Mouse (Mus musculus) cerebellum, postnatal 10 days (tissue): ENCODE measurements around the gene Pou2af1.
A peak's percentile ranks its signal among the peaks of the same experiment; 100 is the strongest.

Source experiments
- DNase-seq, 2 experiments: peaks; one replicate each; pipeline ENCODE4 v3.0.0; 2021; ENCODE audit warnings: mixed read lengths in 2 of 2

The Pou2af1 gene

GRCm38 (mm10) chr9:51213023-51213728, at the start of gene Pou2af1:
Gene Pou2af1, plus strand, starts transcription at chr9:51213708.
- DNase-seq = no peak

DNA sequence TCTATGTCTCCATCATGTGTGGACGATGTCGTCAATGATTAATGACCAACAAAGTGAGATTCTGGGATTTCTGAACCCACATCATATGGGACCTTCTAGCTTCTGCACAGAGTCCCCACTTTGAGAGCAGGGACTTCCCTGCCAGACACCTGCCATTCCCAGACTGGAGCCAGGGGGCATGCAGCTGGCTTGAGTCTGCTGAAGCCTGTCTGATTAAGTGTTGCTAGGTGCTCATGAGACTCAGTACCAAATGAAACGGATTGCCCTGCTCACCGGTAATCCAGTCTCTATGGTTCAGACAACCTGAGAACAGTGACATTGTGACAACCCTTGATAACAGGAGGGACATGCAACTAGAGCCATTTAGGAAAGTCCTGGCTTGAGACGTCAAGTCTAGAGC, 49.5 kb upstream of the Pou2af1 start:
- peak in 1 of 2 experiments; percentile 55 for DNase-seq

GRCm38 (mm10) chr9:51165312-51166180, 48.0 kb upstream of the Pou2af1 start, which contains the start of gene Gm32742:
Gene Gm32742, minus strand, starts transcription at chr9:51165517.
- DNase-seq = peak; percentile 70 to 80

- peak; percentile 60 to 61 for DNase-seq
Measured at GRCm38 (mm10) chr9:51167954-51168353, 45.6 kb upstream of the Pou2af1 start.

GRCm38 (mm10) chr9:51168698-51169097, 44.8 kb upstream of the Pou2af1 start:
- no peak for DNase-seq

DNA sequence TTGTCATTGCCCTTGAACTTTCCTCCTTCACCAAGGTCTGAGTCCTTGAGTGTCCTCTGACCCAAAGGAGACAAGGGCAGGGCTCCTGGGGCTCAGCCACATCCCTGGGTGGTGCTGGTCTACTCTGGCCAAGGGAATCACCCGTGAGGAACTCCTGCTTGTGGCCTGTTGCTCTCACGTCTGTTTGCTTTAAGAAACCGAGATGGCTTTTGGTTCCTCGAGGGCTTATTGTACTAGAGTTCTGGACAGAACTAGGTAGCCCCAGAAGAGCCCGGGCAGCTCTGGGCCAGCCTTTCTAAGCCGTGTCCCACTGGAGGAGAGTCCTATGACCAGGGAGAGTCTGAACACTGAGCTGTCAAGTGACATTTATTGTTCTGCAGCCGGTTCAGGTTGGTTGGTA, 44.4 kb upstream of the Pou2af1 start:
- DNase-seq = no peak

DNA sequence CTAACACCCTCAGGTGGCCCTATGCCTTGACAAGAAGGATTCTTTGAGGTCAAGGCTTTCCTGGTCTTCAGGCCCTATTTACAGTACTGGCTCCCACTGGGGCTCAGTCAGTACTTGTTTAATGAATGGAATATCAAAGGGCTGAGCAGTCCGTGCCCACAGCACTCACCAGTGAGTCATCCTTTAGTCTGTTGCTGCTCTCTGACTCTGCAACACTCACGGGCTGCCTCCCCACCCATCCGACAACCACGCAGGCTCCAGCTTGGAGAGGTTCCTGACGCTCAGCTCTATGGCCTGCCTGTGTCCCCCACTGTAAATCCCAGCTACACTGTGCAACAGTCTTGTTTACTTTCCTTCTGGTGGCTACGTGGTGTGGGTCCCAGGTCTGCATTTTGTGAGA, 43.2 kb upstream of the Pou2af1 start:
- DNase-seq = no peak

GRCm38 (mm10) chr9:51174890-51175464, 38.5 kb upstream of the Pou2af1 start:
- no peak for DNase-seq

DNA sequence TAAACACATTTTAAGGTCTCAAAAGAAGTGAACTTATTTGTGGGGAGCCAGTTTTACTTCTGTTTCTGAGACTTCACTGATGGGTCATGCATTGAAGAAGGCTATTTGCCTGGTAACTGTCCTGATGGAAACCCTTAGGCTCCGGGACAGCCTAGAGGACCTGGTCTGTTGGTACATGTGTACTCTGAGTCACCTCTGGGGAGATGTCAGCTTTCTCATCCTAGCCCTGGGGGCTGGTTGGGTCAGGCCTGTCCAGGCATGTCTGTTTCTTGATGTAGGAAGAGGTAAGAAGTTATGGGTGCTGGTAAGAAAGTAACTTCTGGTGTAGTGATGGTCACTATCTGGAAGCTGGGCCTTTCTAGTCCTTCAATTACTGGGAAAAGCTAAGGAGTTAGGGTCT, 37.8 kb upstream of the Pou2af1 start:
- DNase-seq = no peak

DNA sequence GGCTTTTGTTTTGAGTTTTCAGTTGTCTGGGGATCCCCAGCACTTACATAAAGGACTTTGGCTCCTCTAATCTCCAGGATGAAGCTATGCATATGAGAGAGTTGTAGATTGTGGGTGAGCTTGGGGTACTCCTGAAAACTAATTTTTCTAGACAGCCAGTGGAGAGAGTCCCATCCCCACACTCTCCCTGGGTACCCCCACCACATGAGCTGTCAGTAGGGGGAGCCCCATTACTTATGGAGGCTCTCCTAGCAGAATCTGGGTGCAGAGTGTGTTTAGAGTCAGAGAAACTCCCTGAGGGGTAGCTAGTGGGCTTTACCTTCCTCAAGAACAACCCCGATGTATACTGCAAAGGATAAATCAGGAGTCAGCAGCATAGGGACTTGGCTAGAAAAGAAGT, 35.2 kb upstream of the Pou2af1 start:
- DNase-seq = peak in 1 of 2 experiments; percentile 49

DNA sequence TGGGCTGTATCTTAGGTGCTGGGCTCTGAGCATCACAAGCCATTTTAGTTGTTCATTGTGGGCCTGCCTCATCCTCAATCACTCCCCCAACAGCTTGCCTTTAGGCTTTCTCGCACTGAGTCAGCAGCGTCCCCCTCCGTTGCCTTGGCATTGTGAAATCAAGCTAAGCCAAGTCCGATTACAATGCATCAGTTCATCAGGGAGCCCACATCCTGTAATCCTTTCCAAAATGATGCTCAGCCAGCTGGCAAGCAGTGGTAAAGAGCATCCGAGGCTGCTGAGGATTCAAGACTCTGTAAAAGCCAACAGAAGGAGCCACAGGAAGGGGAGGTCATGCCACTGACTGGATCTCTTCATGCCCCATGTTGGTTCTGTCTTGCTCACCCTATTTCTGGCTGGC, 32.9 kb upstream of the Pou2af1 start:
- DNase-seq = peak; percentile 97

DNA sequence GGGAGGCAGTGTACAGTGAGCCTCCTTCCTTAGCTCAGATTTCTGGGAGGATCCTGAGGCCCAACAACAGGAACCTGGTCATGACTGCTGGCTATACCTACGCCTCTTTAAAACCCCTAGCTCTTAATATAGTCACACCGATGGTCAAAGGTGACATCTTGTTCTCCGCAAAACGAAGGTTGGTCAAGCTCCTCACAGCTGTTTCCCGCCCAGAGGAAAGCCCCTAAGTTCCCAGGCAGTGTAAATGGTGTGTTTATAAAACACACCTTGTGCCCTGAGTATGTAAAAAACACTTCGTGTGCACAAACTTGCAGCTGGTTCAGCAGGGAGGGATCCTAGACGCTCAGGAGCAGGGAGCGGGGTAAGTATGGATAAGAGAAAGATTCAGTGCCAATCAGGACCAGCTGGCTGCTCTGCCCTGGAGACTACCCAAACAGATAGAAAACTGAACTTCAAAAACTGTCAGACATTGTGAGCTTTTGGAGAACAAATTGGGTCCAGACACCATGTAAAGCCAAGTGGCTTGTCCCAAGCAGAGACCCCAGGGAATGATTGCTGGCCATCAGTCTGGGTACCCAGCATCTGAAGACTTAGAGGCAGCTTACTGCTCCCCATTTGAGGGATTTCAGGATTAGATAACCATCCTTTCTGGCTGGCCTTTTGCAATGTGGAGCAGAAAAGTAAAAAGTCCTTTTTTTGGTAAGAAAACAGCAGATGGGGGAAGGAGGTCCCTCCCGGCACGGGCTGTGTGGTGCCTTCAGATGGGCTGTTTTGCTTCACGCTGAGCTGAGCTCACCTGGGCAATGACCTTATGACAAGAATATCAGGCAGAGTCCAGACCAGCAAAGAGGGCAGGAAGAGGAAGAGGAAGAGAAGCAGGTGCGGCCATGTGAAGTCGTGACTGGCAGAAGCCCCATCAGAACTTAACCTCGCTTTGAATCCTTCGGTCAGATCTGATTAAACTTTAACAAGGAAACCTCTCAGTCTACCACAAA, 30.5 kb upstream of the Pou2af1 start:
- DNase-seq = peak; percentile 53 to 68

GRCm38 (mm10) chr9:51185386-51185785, 28.1 kb upstream of the Pou2af1 start:
- no peak for DNase-seq

GRCm38 (mm10) chr9:51185871-51186270, 27.6 kb upstream of the Pou2af1 start:
- peak in 1 of 2 experiments; percentile 50 for DNase-seq

GRCm38 (mm10) chr9:51190655-51191054, 22.9 kb upstream of the Pou2af1 start:
- DNase-seq = no peak

DNA sequence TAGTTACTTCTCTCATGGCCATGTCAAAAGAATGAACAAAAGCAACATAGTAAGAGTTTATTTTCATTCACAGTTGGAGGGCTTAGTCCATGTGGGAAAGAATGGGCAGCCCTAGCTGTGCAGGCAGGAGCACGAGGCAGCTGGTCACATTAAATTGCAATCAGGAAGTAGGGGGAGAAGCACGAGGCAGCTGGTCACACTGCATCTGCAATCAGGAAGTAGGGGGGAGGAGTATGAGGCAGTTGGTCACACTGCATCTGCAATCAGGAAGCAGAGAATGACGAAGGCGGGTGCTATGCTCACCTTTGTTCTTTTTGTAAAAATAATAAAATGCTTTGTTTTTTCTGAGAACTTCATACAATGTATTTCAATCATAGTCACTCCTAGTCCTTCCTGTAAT, 18.7 kb upstream of the Pou2af1 start:
- DNase-seq = no peak

DNA sequence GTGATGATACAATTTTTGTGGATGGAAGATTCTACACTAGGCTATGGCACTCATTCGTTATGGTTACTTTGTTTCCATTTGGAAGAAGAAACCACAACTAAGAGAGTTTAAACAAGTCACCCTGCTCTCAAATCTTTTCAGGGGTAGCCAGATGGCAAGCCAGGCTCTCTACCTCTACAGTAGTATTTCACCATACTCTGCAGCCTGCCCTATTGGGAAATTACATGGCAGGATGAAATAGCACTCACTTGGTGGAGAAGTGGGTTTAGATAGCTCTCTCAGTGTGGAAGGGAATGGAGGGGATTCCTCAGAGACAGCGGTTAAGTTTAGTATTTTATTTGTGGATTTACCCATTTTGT, 4.6 kb upstream of the Pou2af1 start:
- DNase-seq = peak; percentile 41 to 62

DNA sequence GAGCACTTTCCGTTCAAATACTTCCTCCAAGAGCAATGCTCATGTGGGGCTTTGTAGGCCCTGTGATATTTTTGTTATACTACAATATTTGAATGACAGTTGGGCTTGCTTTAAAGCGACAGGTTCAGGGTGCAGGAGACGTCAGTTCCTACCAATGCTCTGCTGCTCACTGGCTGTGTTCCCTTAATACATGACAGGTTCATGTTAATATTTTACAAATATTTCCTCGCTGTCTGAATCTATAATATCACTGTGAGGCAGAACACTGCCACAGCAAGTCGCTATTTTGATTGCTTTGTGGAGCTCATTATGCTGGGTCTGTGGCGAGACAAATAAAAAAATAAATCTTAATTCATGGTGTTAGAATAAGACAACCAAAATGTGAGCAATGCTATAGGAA, 2.3 kb upstream of the Pou2af1 start:
- DNase-seq = no peak

DNA sequence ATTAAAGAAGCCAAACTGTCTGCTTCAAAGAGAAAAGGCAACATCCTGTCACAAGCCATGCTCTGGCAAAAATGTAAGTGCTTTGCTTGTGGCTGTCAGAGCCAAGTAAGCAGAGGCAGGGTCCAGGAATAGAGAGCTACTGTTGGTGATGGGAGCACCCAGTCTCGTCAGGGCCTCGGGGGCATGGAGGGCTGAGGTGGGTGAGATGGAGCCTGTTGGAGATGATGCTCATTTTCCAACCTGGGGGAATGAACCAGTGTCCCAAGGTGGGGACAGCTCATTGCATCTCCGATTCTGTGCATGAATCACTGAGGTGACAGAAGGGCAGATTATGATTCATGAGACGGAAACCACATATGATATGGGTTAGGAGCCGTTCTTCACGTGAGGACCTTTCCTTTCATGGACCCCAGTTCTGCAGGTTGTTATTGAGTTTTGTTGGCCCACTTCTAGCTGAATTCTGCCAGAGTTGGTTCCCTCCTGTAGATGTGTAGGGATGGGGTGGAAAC, 275 bp downstream of the Pou2af1 start:
- DNase-seq = no peak

DNA sequence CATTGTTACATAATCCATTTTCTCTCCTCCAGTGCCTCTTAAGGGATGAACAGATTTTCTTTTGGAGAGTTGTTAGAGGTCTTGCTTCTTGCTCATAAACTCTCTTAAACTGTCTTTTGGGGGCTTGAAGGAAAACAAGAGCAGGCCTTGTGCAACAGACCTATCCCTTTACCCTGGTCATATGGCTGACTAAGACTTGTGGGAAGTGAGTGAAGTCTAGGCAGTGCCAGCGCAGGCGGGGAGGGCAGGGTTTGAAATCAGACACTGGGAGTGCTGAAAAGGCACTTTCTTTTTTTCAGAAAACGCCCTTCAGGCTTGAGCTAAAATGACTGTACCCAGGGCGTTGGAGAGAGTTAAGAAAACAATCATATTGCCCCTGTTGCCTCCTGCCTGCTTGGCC, 1.8 kb downstream of the Pou2af1 start:
- DNase-seq = no peak

GRCm38 (mm10) chr9:51215949-51216348, 2.4 kb downstream of the Pou2af1 start:
- DNase-seq = no peak

DNA sequence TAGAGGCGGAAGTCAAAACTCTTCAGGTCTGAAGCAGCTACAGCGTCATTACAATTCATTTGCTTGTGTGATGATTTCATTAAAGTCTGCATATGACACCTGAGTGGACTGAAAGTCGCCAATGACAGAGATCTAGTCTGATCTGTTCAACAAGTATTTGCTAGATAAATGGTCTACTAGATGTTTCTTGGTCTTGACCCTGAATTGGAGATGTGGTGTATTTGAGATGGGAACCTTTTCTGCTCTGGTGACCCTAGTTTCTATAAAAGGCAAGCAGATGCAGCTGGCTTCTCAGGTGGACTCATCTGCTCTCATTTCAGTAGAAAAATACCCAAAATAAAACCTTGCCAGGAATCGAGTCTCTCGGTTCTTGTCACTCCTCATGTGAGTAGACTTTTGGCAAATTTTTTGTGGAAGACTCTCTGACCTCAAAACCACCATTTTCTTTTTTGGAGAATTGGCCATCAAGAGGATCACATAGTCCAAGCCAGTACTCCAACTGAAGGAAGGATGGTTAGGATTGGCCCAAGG, 12.2 kb downstream of the Pou2af1 start:
- no peak for DNase-seq
